Mouse (Mus musculus): ENCODE results near the gene 4921517D22Rik.

4921517D22Rik gene

GRCm38 (mm10) chr13:59689843-59690242 lies 4.1 kb downstream of the 4921517D22Rik start:
- DNase-seq: no peak

GRCm38 (mm10) chr13:59689313-59689712 lies 4.6 kb downstream of the 4921517D22Rik start:
- no peak for DNase-seq

GRCm38 (mm10) chr13:59688338-59688770 lies 5.6 kb downstream of the 4921517D22Rik start:
- peak; percentile 35 for DNase-seq

- DNase-seq: no peak
Measured at GRCm38 (mm10) chr13:59685236-59685635, 8.7 kb downstream of the 4921517D22Rik start.

- DNase-seq: no peak
Measured at GRCm38 (mm10) chr13:59682629-59683028, 11.3 kb downstream of the 4921517D22Rik start.

GRCm38 (mm10) chr13:59679908-59680307 lies 14.0 kb downstream of the 4921517D22Rik start:
- no peak for DNase-seq

GRCm38 (mm10) chr13:59679306-59679705 lies 14.6 kb downstream of the 4921517D22Rik start:
- DNase-seq: no peak

GRCm38 (mm10) chr13:59676316-59677229 lies 17.3 kb downstream of the 4921517D22Rik start:
- no peak for DNase-seq

GRCm38 (mm10) chr13:59675151-59676011 lies 18.5 kb downstream of the 4921517D22Rik start, which contains the start of gene Golm1:
TSS of gene Golm1 (minus strand) at chr13:59675811.
- DNase-seq: peak; percentile 49

GRCm38 (mm10) chr13:59674761-59675150 lies 19.2 kb downstream of the 4921517D22Rik start:
- no peak for DNase-seq

GRCm38 (mm10) chr13:59674215-59674614 lies 19.7 kb downstream of the 4921517D22Rik start:
- DNase-seq: no peak

- no peak for DNase-seq
Measured at GRCm38 (mm10) chr13:59673597-59673996, 20.3 kb downstream of the 4921517D22Rik start.

GRCm38 (mm10) chr13:59672248-59672647 lies 21.7 kb downstream of the 4921517D22Rik start:
- DNase-seq: no peak

- DNase-seq: no peak
Measured at GRCm38 (mm10) chr13:59671521-59671920, 22.4 kb downstream of the 4921517D22Rik start.

GRCm38 (mm10) chr13:59669946-59670345 lies 24.0 kb downstream of the 4921517D22Rik start:
- peak; percentile 71 for DNase-seq

GRCm38 (mm10) chr13:59668501-59669093 lies 25.3 kb downstream of the 4921517D22Rik start:
- no peak for DNase-seq

GRCm38 (mm10) chr13:59667763-59668162 lies 26.1 kb downstream of the 4921517D22Rik start:
- DNase-seq: no peak

- DNase-seq: no peak
Measured at GRCm38 (mm10) chr13:59663939-59664712, 29.8 kb downstream of the 4921517D22Rik start.

- no peak for DNase-seq
Measured at GRCm38 (mm10) chr13:59661966-59662365, 31.9 kb downstream of the 4921517D22Rik start.

- DNase-seq: no peak
Measured at GRCm38 (mm10) chr13:59661387-59661786, 32.5 kb downstream of the 4921517D22Rik start.

- no peak for DNase-seq
Measured at GRCm38 (mm10) chr13:59660371-59660770, 33.5 kb downstream of the 4921517D22Rik start.

- DNase-seq: no peak
Measured at GRCm38 (mm10) chr13:59657781-59658180, 36.1 kb downstream of the 4921517D22Rik start.

Data from right cerebral cortex, adult 18-20 months (tissue).